Mouse (Mus musculus) liver, embryonic 12.5 days (tissue): ENCODE data around the gene Slit3. TPM values are rescaled to one million over a fixed set of nuclear protein-coding genes. Genes with fewer than 3 reads are reported as not detected.

Experiments
- ATAC-seq: fragments of 200-750 bp; cut with Nextera tagmentation; 2 replicates; pipeline ENCODE4 v1.8.0; 2017; ENCODE audit warnings: moderate number of reproducible peaks, mild to moderate bottlenecking, moderate library complexity
- H3K27ac ChIP-seq: fragments of 300-500 bp; sonication (generic); 2 replicates; pipeline ENCODE4 v1.5.1; 2016; ENCODE audit warnings: mild to moderate bottlenecking
- H3K27me3 ChIP-seq: fragments of 300-500 bp; sonication (generic); replicated peaks from 2 replicates; pipeline ENCODE4 v1.6.1; 2016; ENCODE audit warnings: mild to moderate bottlenecking, moderate library complexity
- H3K36me3 ChIP-seq: fragments of 300-500 bp; sonication (generic); 2 replicates; pipeline ENCODE4 v1.6.1; 2016; ENCODE audit warnings: mild to moderate bottlenecking, moderate library complexity
- H3K4me1 ChIP-seq: fragments of 300-500 bp; sonication (generic); 2 replicates; pipeline ENCODE4 v1.6.1; 2016
- H3K4me2 ChIP-seq: fragments of 300-500 bp; sonication (generic); 2 replicates; pipeline ENCODE4 v1.6.1; 2016; ENCODE audit warnings: mild to moderate bottlenecking, moderate library complexity
- H3K4me3 ChIP-seq: fragments of 300-500 bp; sonication (generic); 2 replicates; pipeline ENCODE4 v1.5.1; 2016; ENCODE audit warnings: mild to moderate bottlenecking, moderate library complexity
- H3K9ac ChIP-seq: fragments of 300-500 bp; sonication (generic); 2 replicates; pipeline ENCODE4 v1.6.1; 2016; ENCODE audit warnings: mild to moderate bottlenecking, moderate library complexity
- H3K9me3 ChIP-seq: fragments of 300-500 bp; sonication (generic); replicated peaks from 2 replicates; pipeline ENCODE4 v1.6.1; 2016; ENCODE audit warnings: mild to moderate bottlenecking, moderate library complexity
- WGBS: fragments of 180-500 bp; shearing (Covaris S2); methylation state at CpG from one replicate; pipeline ENCODE4 v1.1.7; 2016; ENCODE audit not compliant: insufficient replicate concordance; 5-methylcytosine and 5-hydroxymethylcytosine counted together
- polyA plus RNA-seq: library from polyadenylated mRNA; unstranded; fragments of >200 nt; fragmentation: Nextera tagmentation; extraction: Ambion mirVana; gene quantifications from 2 replicates; pipeline ENCODE4 v1.2.1, GENCODE M21; 2016

The Slit3 gene
- polyA plus RNA-seq, 1 experiment from 2014 or later, result 1.6 TPM

DNA sequence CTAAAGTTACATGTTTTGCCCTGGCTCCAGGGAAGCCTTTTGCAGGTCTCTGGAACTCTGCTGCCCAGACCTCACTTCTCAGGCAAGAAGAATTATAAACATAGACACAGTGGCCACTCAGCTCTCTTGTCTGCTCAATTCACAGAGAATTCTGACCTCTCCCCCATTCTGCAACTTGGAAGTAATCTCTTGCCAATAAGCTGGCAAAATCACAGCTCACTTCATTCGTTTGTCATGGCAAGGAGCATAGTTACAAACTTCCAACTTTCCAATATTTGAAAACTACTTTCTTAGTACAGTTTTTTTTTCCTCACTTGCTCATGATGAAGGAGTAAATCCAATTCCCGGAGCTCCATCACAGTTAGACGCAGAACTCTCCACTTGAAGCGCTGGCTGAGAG lies 11.2 kb upstream of the Slit3 start:
- no peak overlapping the region for H3K27ac ChIP-seq
- no peak for ATAC-seq
- WGBS, result 64% methylated on average over 4 of the region's 4 CpGs

GRCm38 (mm10) chr11:35110784-35111183 lies 10.2 kb upstream of the Slit3 start:
- Histone ChIP-seq H3K27ac (no peak overlapping the region), H3K9ac (no peak overlapping the region), H3K9me3 (no peaks in the 10 kb centered on the region), H3K4me2 (no peak overlapping the region), H3K4me3 (no peak overlapping the region), H3K27me3 (no peaks in the 10 kb centered on the region), H3K36me3 (no peaks in the 10 kb centered on the region), H3K4me1 (0 out of 2 replicates have a peak, but pooled peaks cover 4% of the 10 kb centered on the region)
- no peak for ATAC-seq
- 50% methylated on average over 1 of the region's 2 CpGs for WGBS

More for the DNA sequence above, 11.2 kb upstream of the Slit3 start:
- no peak overlapping the region for H3K4me2 ChIP-seq
- no peaks in the 10 kb centered on the region for H3K9me3 ChIP-seq
- no peak overlapping the region for H3K4me3 ChIP-seq
- H3K4me1 ChIP-seq, result 0 out of 2 replicates have a peak, but pooled peaks cover 4% of the 10 kb centered on the region
- H3K27me3 ChIP-seq, result no peaks in the 10 kb centered on the region
- no peak overlapping the region for H3K9ac ChIP-seq
- H3K36me3 ChIP-seq, result no peaks in the 10 kb centered on the region

- Histone ChIP-seq H3K4me3 (no peak overlapping the region), H3K27ac (no peak overlapping the region), H3K4me2 (no peak overlapping the region), H3K9me3 (no peaks in the 10 kb centered on the region), H3K9ac (no peak overlapping the region), H3K4me1 (0 out of 2 replicates have a peak, but pooled peaks cover 4% of the 10 kb centered on the region), H3K27me3 (0 out of 2 replicates have a peak, but pooled peaks cover 3% of the 10 kb centered on the region), H3K36me3 (no peaks in the 10 kb centered on the region)
- WGBS, result 58% methylated on average over 1 of the region's 1 CpGs
- ATAC-seq, result no peak
Observed at GRCm38 (mm10) chr11:35113290-35113689, 7.7 kb upstream of the Slit3 start.

DNA sequence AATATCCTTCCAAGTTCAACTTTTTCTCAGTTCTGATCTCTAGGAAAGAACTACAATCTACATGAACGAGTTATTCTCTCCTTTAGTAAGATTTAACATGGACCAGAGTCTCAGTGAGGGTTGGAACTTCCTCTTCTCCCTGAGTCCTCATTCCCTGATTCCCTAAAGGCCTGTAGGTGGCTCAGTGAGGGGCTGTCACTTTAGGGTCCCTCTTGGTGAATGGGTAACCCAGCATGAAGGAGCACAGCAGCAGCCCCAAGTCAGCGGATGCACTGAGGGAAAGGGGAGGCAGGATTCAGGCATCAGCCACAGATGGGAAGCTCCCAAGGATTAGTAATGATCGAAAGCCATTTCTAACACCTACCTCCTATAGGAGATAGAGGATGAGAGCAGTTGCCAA lies 4.6 kb upstream of the Slit3 start:
- ATAC-seq, result no peak
- Histone ChIP-seq H3K9me3 (no peaks in the 10 kb centered on the region), H3K4me2 (no peak overlapping the region), H3K27me3 (peaks cover 33% of the 10 kb centered on the region), H3K4me3 (no peak overlapping the region), H3K9ac (no peak overlapping the region), H3K4me1 (0 out of 2 replicates have a peak, but pooled peaks cover 4% of the 10 kb centered on the region), H3K27ac (no peak overlapping the region), H3K36me3 (no peaks in the 10 kb centered on the region)
- whole genome bisulfite sequencing, result 58% methylated on average over 3 of the region's 3 CpGs

GRCm38 (mm10) chr11:35117871-35118270 lies 3.2 kb upstream of the Slit3 start:
- H3K9me3 ChIP-seq, result no peaks in the 10 kb centered on the region
- WGBS, result 61% methylated on average over 3 of the region's 3 CpGs

DNA sequence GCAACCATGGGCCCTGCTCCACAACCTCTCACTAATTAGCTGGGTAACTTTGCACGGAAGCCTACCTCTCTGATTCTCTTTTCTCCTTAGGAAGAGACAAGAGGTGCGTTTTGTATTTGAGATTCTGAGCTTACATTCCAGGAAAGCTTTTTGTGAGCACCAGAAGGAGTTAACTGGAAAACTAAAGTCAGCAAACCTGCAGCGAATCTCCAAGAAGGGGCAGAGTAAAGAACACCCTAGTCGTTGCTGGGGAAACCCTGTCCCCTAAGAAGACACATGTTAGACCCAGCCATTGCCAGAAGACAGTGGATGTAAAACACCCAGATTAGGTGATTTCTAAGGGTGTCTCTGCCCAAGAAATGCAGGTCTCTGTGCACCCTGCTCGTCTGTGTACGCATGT lies 2.3 kb upstream of the Slit3 start:
- no peak for ATAC-seq
- H3K9ac ChIP-seq, result no peak overlapping the region
- no peaks in the 10 kb centered on the region for H3K4me1 ChIP-seq
- no peaks in the 10 kb centered on the region for H3K36me3 ChIP-seq
- WGBS, result 49% methylated on average over 6 of the region's 6 CpGs
- H3K27me3 ChIP-seq, result peaks cover 55% of the 10 kb centered on the region
- no peak overlapping the region for H3K4me3 ChIP-seq
- no peak overlapping the region for H3K27ac ChIP-seq
- H3K4me2 ChIP-seq, result no peak overlapping the region
- no peaks in the 10 kb centered on the region for H3K9me3 ChIP-seq

More at GRCm38 (mm10) chr11:35117871-35118270, 3.2 kb upstream of the Slit3 start:
- Histone ChIP-seq H3K27me3 (peaks cover 47% of the 10 kb centered on the region), H3K9ac (no peak overlapping the region), H3K27ac (no peak overlapping the region), H3K4me2 (no peak overlapping the region), H3K4me1 (0 out of 2 replicates have a peak, but pooled peaks cover 3% of the 10 kb centered on the region), H3K4me3 (no peak overlapping the region), H3K36me3 (no peaks in the 10 kb centered on the region)
- ATAC-seq, result no peak

- Histone ChIP-seq H3K4me1 (no peaks in the 10 kb centered on the region), H3K27me3 (peaks cover 60% of the 10 kb centered on the region), H3K9ac (no peak overlapping the region), H3K9me3 (no peaks in the 10 kb centered on the region), H3K4me2 (no peak overlapping the region), H3K4me3 (no peak overlapping the region), H3K27ac (no peak overlapping the region), H3K36me3 (no peaks in the 10 kb centered on the region)
- WGBS, result 15% methylated on average over 6 of the region's 6 CpGs
- no peak for ATAC-seq
Observed at GRCm38 (mm10) chr11:35119360-35119759, 1.7 kb upstream of the Slit3 start.

DNA sequence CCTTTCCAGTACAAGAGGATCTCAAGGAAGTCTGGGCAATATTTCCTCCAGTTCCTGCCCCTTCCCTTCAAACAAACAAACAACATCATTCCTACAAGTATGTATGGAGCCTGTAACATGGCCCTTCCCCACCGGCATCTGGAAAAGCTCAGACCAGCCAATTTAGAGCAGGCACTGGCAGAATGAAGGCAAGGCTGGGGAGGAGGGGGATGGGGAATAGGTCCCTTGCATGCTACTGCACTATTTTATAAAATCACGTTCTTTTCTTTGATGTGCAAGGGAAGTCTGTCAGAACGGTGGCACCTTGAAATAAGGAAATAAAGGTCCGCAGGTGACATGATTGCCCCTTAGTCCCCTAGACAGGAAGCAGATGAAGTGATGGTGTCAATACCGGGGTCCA lies 948 bp upstream of the Slit3 start:
- no peak overlapping the region for H3K27ac ChIP-seq
- H3K4me2 ChIP-seq, result no peak overlapping the region
- no peaks in the 10 kb centered on the region for H3K9me3 ChIP-seq
- H3K9ac ChIP-seq, result no peak overlapping the region
- no peak overlapping the region for H3K4me3 ChIP-seq
- no peaks in the 10 kb centered on the region for H3K36me3 ChIP-seq
- ATAC-seq, result no peak
- no peaks in the 10 kb centered on the region for H3K4me1 ChIP-seq
- peaks cover 63% of the 10 kb centered on the region for H3K27me3 ChIP-seq
- 39% methylated on average over 5 of the region's 5 CpGs for WGBS

DNA sequence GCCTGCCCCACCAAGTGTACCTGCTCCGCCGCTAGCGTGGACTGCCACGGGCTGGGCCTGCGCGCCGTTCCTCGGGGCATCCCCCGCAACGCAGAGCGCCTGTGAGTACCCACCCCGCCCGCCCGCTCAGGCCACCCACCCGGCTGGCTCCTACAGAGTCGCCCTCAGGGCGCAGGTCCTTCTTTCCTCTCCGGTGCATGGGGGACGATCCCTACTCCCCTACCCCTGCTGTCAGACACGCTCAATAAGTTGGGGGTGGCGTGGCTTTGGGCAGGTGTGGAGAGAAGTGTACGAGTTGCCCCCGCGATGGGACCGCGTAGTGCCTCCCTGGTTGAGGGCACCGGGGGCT lies 561 bp downstream of the Slit3 start:
- WGBS, result 2% methylated on average over 27 of the region's 27 CpGs
- Histone ChIP-seq H3K9ac (no peak overlapping the region), H3K9me3 (no peaks in the 10 kb centered on the region), H3K36me3 (no peaks in the 10 kb centered on the region), H3K4me3 (peak overlapping the region; percentile 47), H3K27me3 (peaks cover 63% of the 10 kb centered on the region), H3K4me1 (no peaks in the 10 kb centered on the region), H3K27ac (no peak overlapping the region), H3K4me2 (peak overlapping the region; percentile 57)
- no peak for ATAC-seq

DNA sequence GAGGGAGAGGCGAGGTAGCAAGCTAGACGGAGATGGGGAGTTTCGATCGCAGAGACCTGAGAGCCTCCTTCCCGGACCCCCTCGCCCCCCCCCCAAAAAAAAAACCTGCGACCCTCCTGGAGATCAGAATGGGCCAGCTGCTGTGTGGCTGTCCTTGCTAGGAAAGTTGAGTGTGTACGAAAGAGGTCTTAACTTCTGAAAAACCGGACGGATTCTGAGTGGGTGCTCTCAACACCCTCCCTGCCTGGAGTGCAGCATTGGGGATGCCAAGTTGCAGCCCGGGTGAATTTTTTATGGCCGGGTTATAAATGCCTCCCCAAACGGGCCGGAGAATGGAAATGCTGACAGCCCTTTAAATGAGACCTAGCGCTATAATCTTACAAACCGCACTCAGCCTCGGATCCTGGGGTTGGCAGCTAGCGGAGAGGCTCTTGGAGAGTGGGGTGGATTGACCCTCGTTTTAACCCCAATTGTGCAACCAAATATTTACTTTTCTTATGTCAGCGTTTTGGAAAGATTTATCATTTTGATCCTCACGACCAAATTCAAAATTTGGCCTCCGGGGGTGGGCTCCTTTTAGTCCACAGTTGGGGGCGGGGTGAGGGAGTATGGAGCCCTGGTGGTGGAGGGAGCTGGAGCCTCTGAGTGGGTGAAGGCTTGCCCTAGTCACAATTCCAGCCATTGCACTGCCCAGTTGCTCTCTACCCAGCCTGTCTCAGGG lies 1.2 kb downstream of the Slit3 start:
- H3K9me3 ChIP-seq, result no peaks in the 10 kb centered on the region
- no peak overlapping the region for H3K27ac ChIP-seq
- H3K4me2 ChIP-seq, result peak overlapping the region; percentile 57
- no peaks in the 10 kb centered on the region for H3K4me1 ChIP-seq
- WGBS, result 5% methylated on average over 23 of the region's 23 CpGs
- H3K36me3 ChIP-seq, result no peaks in the 10 kb centered on the region
- H3K27me3 ChIP-seq, result peaks cover 63% of the 10 kb centered on the region
- peak overlapping the region; percentile 47; the same call in 1 of the 2 replicates for H3K4me3 ChIP-seq
- no peak for ATAC-seq
- no peak overlapping the region for H3K9ac ChIP-seq

GRCm38 (mm10) chr11:35124489-35125107 lies 3.6 kb downstream of the Slit3 start:
- no peaks in the 10 kb centered on the region for H3K36me3 ChIP-seq
- peaks cover 48% of the 10 kb centered on the region for H3K27me3 ChIP-seq
- no peaks in the 10 kb centered on the region for H3K9me3 ChIP-seq
- no peak for ATAC-seq
- H3K9ac ChIP-seq, result no peak overlapping the region
- no peak overlapping the region for H3K4me3 ChIP-seq
- H3K27ac ChIP-seq, result no peak overlapping the region
- H3K4me2 ChIP-seq, result no peak overlapping the region
- H3K4me1 ChIP-seq, result no peaks in the 10 kb centered on the region
- WGBS, result 66% methylated on average over 17 of the region's 17 CpGs

- no peak overlapping the region for H3K4me3 ChIP-seq
- H3K36me3 ChIP-seq, result no peaks in the 10 kb centered on the region
- H3K27me3 ChIP-seq, result peaks cover 43% of the 10 kb centered on the region
- H3K27ac ChIP-seq, result no peak overlapping the region
- WGBS, result 43% methylated on average over 10 of the region's 10 CpGs
- H3K4me2 ChIP-seq, result no peak overlapping the region
- no peak for ATAC-seq
- H3K9me3 ChIP-seq, result no peaks in the 10 kb centered on the region
- H3K4me1 ChIP-seq, result no peaks in the 10 kb centered on the region
- H3K9ac ChIP-seq, result no peak overlapping the region
Observed at GRCm38 (mm10) chr11:35125108-35125490, 4.1 kb downstream of the Slit3 start.
